Mouse (Mus musculus) urinary bladder, postnatal 0 days (tissue): Measurements from ENCODE around the gene Aox3. TPM values are rescaled to one million over a fixed set of nuclear protein-coding genes. Genes with fewer than 3 reads are reported as not detected.

Source experiments
- polyA plus RNA-seq: library from polyadenylated mRNA; unstranded; fragments of >200 nt; fragmentation: Nextera tagmentation; extraction: Ambion mirVana; gene quantifications from 2 replicates; pipeline ENCODE4 v1.2.1, GENCODE M21; 2015

Aox3 gene
- polyA plus RNA-seq: 1.4 and 2.1 TPM in 2 replicates

DNA sequence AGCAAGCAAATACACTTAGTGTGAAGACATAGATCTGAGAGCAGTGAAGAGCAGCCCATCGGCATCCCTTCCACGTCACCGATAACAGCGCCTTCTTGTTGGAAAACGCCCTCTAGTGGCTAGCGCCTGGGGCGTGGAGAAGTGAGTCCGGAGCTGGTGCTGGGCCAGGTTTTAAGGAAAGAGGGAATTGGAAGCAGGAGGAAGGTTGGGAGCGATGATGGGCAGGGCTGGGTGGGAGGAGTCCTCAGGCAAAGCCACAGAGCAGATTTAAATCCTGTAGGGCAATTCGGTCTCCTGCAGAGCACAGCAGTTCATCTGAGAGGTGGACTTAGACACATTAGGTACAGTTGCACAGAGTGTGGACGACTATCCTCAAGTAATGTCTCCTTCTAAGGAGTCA lies at the start of gene Aox3:
Aox3 (plus strand) TSS at position 251 of the 400 bp plus-strand sequence.

DNA sequence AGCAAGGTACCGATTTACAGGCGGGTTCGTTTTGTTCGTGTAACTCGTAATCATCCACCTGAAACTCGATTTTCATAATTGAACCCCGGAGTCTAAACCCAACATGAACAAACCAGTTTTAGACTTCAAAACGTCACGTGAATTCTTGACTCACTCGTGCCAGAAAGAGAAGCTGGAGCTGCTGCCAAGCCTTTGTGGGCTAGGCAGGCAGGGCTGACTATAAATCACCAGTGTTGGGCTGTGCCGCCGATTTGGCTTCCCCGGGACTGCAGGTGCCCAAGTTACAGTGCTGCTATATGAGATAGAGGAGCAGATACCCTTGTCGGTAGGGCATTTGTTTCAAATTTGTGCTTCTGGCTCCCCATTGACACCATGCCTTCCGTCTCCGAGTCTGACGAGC lies 97.3 kb downstream of the Aox3 start, which contains the start of gene Aox4:
Aox4 (plus strand) TSS at position 195 of the 400 bp plus-strand sequence.

Other genes starting within 250 kb of the Aox3 start
- 3.0 and 4.9 TPM in 2 replicates for gene Sgo2a, start 117.2 kb upstream of the Aox3 start, polyA plus RNA-seq
- 8.8 and 10.2 TPM in 2 replicates for gene Kctd18, start 94.2 kb upstream of the Aox3 start, polyA plus RNA-seq
- gene Aox1, start 83.2 kb upstream of the Aox3 start, polyA plus RNA-seq: 1.5 TPM in 2 replicates
- 0.02 and 0.07 TPM in 2 replicates for gene Aox4, start 97.3 kb downstream of the Aox3 start, polyA plus RNA-seq
- 0.07 TPM in 1 of 2 replicates, not detected in the other for gene Aox2, start 165.2 kb downstream of the Aox3 start, polyA plus RNA-seq